Comparison of ENCODE assay signal across 14 mouse cellular contexts in genomic region chr2:110134765-110135594, GRCm38 (mm10).
DNase-seq lines count a peak whose midpoint lies in the region; ATAC-seq lines count a peak whose summit lies in the region.
"Had no signal": no experiment of that assay in that cellular context is flagged by ENCODE, and none has a peak within 500 bp of the region (broad histone marks: within the 10 kb centered on the region; RNA-seq: fewer than 3 reads in every experiment).

No protein-coding gene starts in this region.

- H3K27ac ChIP-seq in embryonic facial prominence, embryonic 10.5 days (replicated peaks) = no peak overlapping the region
- H3K27ac ChIP-seq: forebrain, embryonic 15.5 days; heart, embryonic 10.5 days; hindbrain, embryonic 12.5 days; neural tube, embryonic 13.5 days had no signal

- H3K4me1 ChIP-seq in embryonic facial prominence, embryonic 10.5 days = peaks cover 14% of the 10 kb centered on the region
- H3K4me1 ChIP-seq: forebrain, embryonic 15.5 days; heart, embryonic 10.5 days; hindbrain, embryonic 12.5 days; neural tube, embryonic 13.5 days had no signal

- no peaks in the 10 kb centered on the region for H3K36me3 ChIP-seq in embryonic facial prominence, embryonic 10.5 days (replicated peaks)
- H3K36me3 ChIP-seq: forebrain, embryonic 15.5 days; G1E; heart, embryonic 10.5 days; hindbrain, embryonic 12.5 days; neural tube, embryonic 13.5 days had no signal

- H3K4me3 ChIP-seq in embryonic facial prominence, embryonic 10.5 days = no peak overlapping the region
- H3K4me3 ChIP-seq: forebrain, embryonic 15.5 days; heart, embryonic 10.5 days; hindbrain, embryonic 12.5 days; neural tube, embryonic 13.5 days had no signal

- ATAC-seq in erythroid progenitor cell, adult 5-6 weeks (replicated peaks; ENCODE audit: low FRiP score, poor library complexity, severe bottlenecking) = no peak
- ATAC-seq: forebrain, embryonic 15.5 days had no signal

- 50% methylated on average over 2 of the region's 2 CpGs for WGBS in embryonic facial prominence, embryonic 10.5 days

- DNase-seq in embryo, embryonic 11.5 days (ENCODE audit: low read depth, low spot score) = peak; percentile 19
- no peak for DNase-seq in embryo, embryonic 9.5 days (ENCODE audit: extremely low spot score)
- DNase-seq in right cerebral cortex, adult 2 months (ENCODE audit: low spot score in 2 of 2) = peak; percentile 5 to 20
- DNase-seq in right cerebral cortex, postnatal 14 days = no peak
- peak; percentile 3 to 29 for DNase-seq in left cerebral cortex, adult 9 months (ENCODE audit: low spot score in 2 of 2)
- no peak for DNase-seq in cerebellum, postnatal 10 days
- no peak for DNase-seq in embryonic facial prominence, embryonic 10.5 days (ENCODE audit: low spot score)
- DNase-seq: midbrain, embryonic 14.5 days had no signal

- H3K9me3 ChIP-seq in embryonic facial prominence, embryonic 10.5 days = no peaks in the 10 kb centered on the region
- H3K9me3 ChIP-seq: forebrain, embryonic 15.5 days; G1E; heart, embryonic 10.5 days; hindbrain, embryonic 12.5 days; neural tube, embryonic 13.5 days had no signal

- H3K27me3 ChIP-seq in embryonic facial prominence, embryonic 10.5 days (replicated peaks; ENCODE audit: low read depth, poor library complexity, severe bottlenecking) = no peaks in the 10 kb centered on the region
- H3K27me3 ChIP-seq: forebrain, embryonic 15.5 days; hindbrain, embryonic 12.5 days; neural tube, embryonic 13.5 days had no signal

Comparison
In these comparisons a context has a peak if more than half of its experiments do, and no peak if none do; other contexts are left out.
1. DNase-seq: peak in embryo, embryonic 11.5 days (single experiment), right cerebral cortex, adult 2 months (2 of 2) and left cerebral cortex, adult 9 months (2 of 2); none in embryo, embryonic 9.5 days (single experiment), right cerebral cortex, postnatal 14 days (single experiment), cerebellum, postnatal 10 days (0 of 2) and embryonic facial prominence, embryonic 10.5 days (single experiment).